Mouse (Mus musculus) testis, adult 2 months (tissue): ENCODE results near the gene Espnl. TPM values are rescaled to one million over a fixed set of nuclear protein-coding genes. Genes with fewer than 3 reads are reported as not detected.

Experiments
- H3K27ac ChIP-seq: fragments of 200-500 bp; 2 replicates; pipeline ENCODE4 v1.5.1; 2012; ENCODE audit warnings: low read depth, low read length; ENCODE audit not compliant: control insufficient read depth, insufficient read depth
- H3K27me3 ChIP-seq: fragments of 200-500 bp; 2 replicates; pipeline ENCODE4 v1.6.1; 2012; ENCODE audit warnings: mild to moderate bottlenecking, low read length, moderate library complexity; ENCODE audit not compliant: control insufficient read depth, insufficient read depth
- H3K36me3 ChIP-seq: fragments of 200-500 bp; 2 replicates; pipeline ENCODE4 v1.6.1; 2012; ENCODE audit warnings: mild to moderate bottlenecking, low read length; ENCODE audit not compliant: control insufficient read depth, insufficient read depth
- H3K4me1 ChIP-seq: fragments of 200-500 bp; 2 replicates; pipeline ENCODE4 v1.6.1; 2012; ENCODE audit warnings: low read length; ENCODE audit not compliant: control insufficient read depth, insufficient read depth
- H3K4me3 ChIP-seq: fragments of 200-500 bp; 2 replicates; pipeline ENCODE4 v1.5.1; 2012; ENCODE audit warnings: low read depth, mild to moderate bottlenecking, low read length, moderate library complexity, mixed read lengths; ENCODE audit not compliant: control insufficient read depth
- CTCF ChIP-seq: fragments of 200-500 bp; IDR thresholded peaks from 2 replicates; pipeline ENCODE4 v1.5.1; 2012; ENCODE audit warnings: low read depth, mild to moderate bottlenecking, inconsistent platforms, low read length, moderate library complexity; ENCODE audit not compliant: control insufficient read depth, insufficient read depth, insufficient replicate concordance
- POLR2A ChIP-seq: fragments of 200-500 bp; IDR thresholded peaks from 2 replicates; pipeline ENCODE4 v1.6.1; 2012; ENCODE audit warnings: low read depth, mild to moderate bottlenecking, inconsistent platforms, low read length, moderate library complexity; ENCODE audit not compliant: control insufficient read depth
- polyA plus RNA-seq: library from polyadenylated mRNA; depleted of rRNA; stranded (reverse); fragments of >200 nt; gene quantifications from 2 replicates; pipeline ENCODE4 v1.2.3, GENCODE M21; 2012

Gene Espnl
- polyA plus RNA-seq, 1 experiment, result 0.27 TPM

DNA sequence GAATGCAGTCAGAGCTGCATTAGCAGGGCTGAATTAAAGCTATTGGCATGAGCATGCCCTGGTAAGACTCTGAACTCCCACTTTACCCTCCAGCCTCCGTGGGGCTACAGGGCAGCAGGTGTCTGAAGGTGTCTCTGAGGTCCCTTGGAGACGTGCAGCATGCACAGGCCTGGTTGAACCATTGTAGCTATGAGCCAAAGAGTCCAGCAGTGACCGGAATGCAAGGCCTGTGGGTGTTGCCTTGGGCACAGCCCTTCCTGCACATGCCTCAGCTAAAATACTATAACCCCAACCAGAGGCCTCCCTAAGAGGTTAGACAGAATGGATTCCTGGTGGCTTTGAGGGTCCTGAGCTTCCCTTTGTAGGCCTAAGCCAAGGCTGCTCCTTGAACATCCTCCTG lies 29.4 kb downstream of the Espnl start:
- H3K27me3 ChIP-seq, result no peaks in the 10 kb centered on the region
- H3K36me3 ChIP-seq, result no peaks in the 10 kb centered on the region
- TF ChIP-seq POLR2A (no peak), CTCF (no peak)
- no peaks in the 10 kb centered on the region for H3K4me1 ChIP-seq
- H3K27ac ChIP-seq, result no peak overlapping the region
- H3K4me3 ChIP-seq, result no peak overlapping the region

GRCm38 (mm10) chr1:91352277-91352676 lies 30.4 kb downstream of the Espnl start:
- Histone ChIP-seq H3K4me3 (no peak overlapping the region), H3K36me3 (no peaks in the 10 kb centered on the region), H3K27me3 (no peaks in the 10 kb centered on the region), H3K27ac (no peak overlapping the region), H3K4me1 (no peaks in the 10 kb centered on the region)
- TF ChIP-seq CTCF (no peak), POLR2A (no peak)

DNA sequence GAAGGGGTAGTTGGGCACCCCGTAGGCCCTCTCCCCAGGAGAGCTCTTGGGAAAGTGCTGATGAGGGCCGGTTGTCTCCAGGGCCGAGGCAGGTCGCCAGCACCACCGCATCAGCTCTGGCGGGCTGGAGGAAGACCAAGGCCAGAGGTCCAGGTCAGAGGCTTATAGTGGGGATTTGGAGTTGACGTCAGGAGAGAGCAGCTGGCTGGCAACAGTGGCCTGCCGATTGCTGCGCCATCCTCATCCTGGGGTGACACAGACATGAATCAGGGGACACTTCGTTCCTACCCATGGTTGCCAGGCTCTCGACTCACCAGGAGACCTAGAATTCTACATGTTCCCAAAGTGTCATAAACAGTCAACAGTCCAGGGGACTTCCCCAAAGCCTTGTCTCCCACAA lies 34.2 kb downstream of the Espnl start:
- TF ChIP-seq POLR2A (no peak), CTCF (no peak)

GRCm38 (mm10) chr1:91362113-91362512 lies 40.2 kb downstream of the Espnl start:
- Histone ChIP-seq H3K27me3 (no peaks in the 10 kb centered on the region), H3K4me1 (peaks cover 16% of the 10 kb centered on the region), H3K4me3 (no peak overlapping the region), H3K36me3 (no peaks in the 10 kb centered on the region), H3K27ac (no peak overlapping the region)
- TF ChIP-seq POLR2A, result no peak
- TF ChIP-seq CTCF, result no peak

More for the DNA sequence above, 34.2 kb downstream of the Espnl start:
- Histone ChIP-seq H3K27ac (no peak overlapping the region), H3K36me3 (no peaks in the 10 kb centered on the region), H3K4me1 (no peaks in the 10 kb centered on the region), H3K4me3 (no peak overlapping the region), H3K27me3 (no peaks in the 10 kb centered on the region)

DNA sequence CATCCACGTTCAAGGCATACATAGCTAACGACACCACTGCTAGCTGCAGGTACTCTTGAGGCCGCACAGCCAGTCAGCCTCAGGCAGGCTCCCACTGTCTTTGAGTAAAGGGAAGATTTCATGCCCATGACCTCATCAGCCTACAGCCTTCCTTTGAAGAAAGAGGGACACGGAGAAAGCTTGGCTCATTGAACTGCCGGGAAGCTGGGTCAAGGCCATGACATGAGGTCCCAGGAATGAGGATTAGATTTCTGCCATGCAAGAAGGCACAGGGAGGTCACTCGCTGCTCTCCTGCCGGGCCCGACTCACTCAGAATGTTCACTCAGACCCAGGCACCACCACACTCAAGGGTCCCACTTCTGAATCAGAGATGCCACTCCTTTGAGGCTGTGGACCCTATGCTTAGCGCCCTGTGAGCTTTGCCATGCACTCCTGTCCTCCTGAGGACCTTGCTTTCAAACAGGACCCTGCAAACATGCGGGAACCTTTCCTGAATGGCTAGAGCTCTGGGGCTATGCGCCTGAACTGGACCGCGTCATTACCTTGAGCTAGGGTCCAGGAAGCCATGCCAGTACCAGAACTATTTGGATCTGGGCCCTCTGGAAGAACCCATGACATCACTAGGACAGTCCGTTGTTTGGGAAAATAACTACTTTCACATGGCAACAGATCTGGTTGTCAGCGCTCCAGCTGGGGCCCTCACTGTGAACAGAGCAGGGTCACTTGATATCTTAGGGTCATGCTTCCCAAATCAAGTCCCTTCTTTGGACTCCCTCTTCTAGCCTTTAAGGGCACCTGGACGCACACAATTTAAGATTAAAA lies 43.2 kb downstream of the Espnl start:
- Histone ChIP-seq H3K4me3 (no peak overlapping the region), H3K27me3 (no peaks in the 10 kb centered on the region), H3K36me3 (no peaks in the 10 kb centered on the region), H3K4me1 (peaks cover 17% of the 10 kb centered on the region), H3K27ac (no peak overlapping the region)
- no peak for TF ChIP-seq POLR2A
- no peak for TF ChIP-seq CTCF

DNA sequence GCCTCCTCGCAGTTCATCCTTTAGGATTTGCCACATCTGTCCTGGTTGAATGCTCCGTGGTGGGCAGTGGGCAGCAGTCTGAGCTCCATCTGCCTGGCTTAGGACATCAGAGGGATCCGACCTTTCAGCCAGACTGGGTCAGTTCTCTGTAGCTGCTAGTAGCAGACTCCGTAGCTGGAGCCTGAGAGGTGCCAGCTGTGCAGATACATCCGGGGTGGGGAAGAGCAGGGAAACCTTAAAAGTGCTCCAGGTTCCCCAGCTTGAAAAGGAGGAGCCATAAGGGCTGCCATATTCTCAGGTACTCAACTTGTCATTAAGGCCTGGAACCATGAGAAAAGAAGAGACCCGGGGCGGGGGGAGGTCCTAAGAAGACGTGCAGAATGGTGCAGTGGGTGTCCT lies 43.9 kb downstream of the Espnl start:
- Histone ChIP-seq H3K4me1 (peaks cover 17% of the 10 kb centered on the region), H3K4me3 (peak overlapping the region; percentile 82), H3K36me3 (no peaks in the 10 kb centered on the region), H3K27ac (no peak overlapping the region), H3K27me3 (no peaks in the 10 kb centered on the region)
- no peak for TF ChIP-seq POLR2A
- TF ChIP-seq CTCF, result no peak

DNA sequence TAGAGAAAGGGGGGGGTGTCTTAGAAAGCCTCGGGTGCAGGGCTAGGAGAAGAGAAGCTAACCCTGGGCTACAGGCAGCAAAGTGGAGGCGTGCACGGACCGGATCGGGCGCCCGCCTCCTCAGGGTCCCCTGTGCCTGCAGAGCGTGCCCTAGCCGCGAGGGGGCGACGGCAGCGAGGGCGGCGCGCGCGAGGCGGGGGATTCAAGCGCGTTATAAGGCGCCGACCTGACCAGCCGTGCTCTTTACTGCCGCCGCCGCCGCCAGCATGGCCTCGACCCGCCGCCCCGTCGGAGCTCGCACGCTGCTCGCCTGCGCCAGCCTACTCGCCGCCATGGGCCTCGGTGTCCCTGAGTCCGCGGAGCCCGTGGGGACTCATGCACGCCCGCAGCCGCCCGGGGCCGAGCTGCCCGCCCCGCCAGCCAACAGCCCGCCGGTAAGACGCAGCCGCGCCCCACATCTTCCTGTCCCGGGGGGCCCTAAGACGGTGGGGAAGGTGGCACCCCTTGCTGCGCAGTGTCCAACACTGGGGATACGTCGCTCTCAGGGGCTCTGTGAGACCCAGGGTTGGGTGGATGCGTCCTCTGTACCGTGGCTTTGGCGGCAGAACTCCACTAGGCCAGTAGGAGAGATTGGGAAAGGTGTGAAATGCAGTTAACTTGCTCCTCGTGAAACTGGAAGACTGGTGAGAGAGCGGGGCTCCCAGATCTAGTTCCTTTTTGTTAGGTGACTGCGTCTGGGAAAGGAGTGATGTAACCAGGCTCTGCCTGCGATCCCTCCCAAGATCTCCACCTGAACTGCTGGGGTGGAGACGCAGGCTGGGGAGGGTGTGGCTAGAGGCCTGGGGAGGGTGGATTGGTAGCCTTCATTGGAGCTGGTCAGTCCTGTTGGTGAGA lies 44.6 kb downstream of the Espnl start, which contains the start of gene Erfe:
Gene Erfe, plus strand, starts transcription at position 216 of the 894 bp plus-strand sequence.
- Histone ChIP-seq H3K27me3 (no peaks in the 10 kb centered on the region), H3K36me3 (no peaks in the 10 kb centered on the region), H3K4me3 (peak within 1 kb of the TSS; percentile 82), H3K27ac (no peak within 1 kb of the TSS), H3K4me1 (peaks cover 17% of the 10 kb centered on the region)
- TF ChIP-seq CTCF (peak; percentile 68), POLR2A (no peak)

DNA sequence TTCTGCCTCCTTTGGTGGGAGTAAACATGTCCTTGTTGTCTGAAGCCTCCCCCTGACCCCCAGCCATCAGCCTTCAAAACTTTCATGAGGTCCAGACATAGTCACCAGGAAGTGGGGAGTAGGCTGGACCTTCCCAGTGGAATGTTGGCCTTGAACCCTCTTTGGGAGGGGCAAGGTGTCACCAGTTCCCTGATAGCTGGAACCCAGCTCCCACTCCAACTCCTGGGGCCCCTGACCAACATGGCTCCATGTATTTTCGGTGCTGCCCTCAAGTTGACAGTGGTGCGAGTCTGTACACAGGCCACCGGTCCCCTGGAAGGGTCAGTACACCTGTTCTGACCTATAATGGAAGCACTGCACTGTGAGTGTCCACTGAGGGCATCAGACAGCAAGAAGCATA lies 45.4 kb downstream of the Espnl start:
- Histone ChIP-seq H3K4me1 (peaks cover 17% of the 10 kb centered on the region), H3K27me3 (no peaks in the 10 kb centered on the region), H3K4me3 (no peak overlapping the region), H3K27ac (no peak overlapping the region), H3K36me3 (no peaks in the 10 kb centered on the region)
- TF ChIP-seq POLR2A (no peak), CTCF (no peak)
